Mouse (Mus musculus): ENCODE measurements around the gene Med12l.

- TF ChIP-seq CTCF (IDR thresholded peaks at IDR 0.05; ENCODE audit: low read depth): no peak
- no peak for TF ChIP-seq EP300 (IDR thresholded peaks at IDR 0.05; ENCODE audit: low read depth)
Measured at GRCm38 (mm10) chr3:59263988-59264387, 258.4 kb downstream of the Med12l start.
